Mouse (Mus musculus): ENCODE results near the gene Pafah1b1. TPM values are rescaled to one million over a fixed set of nuclear protein-coding genes. Genes with fewer than 3 reads are reported as not detected.
A peak's percentile ranks its signal among the peaks of the same experiment; 100 is the strongest.

The Pafah1b1 gene
- polyA plus RNA-seq, 1 experiment, result 55.7 TPM

- Histone ChIP-seq H3K27ac (replicated peaks; ENCODE audit: low read depth, low read length) (no peak overlapping the region), H3K4me1 (ENCODE audit: control insufficient read depth, insufficient read depth, insufficient read length, low read length) (peaks cover 3% of the 10 kb centered on the region; the same call in 1 of the 2 replicates), H3K4me3 (ENCODE audit: insufficient read depth, low read depth, low read length) (no peak overlapping the region)
These were observed 68.5 kb downstream of the Pafah1b1 start for GRCm38 (mm10) chr11:74655941-74656340.

- peaks cover 3% of the 10 kb centered on the region; the same call in 1 of the 2 replicates for H3K4me1 ChIP-seq (ENCODE audit: control insufficient read depth, insufficient read depth, insufficient read length, low read length)
- H3K27ac ChIP-seq (replicated peaks; ENCODE audit: low read depth, low read length), result peak overlapping the region; percentile 69
- H3K4me3 ChIP-seq (ENCODE audit: insufficient read depth, low read depth, low read length), result peak overlapping the region; percentile 48
These were observed 71.1 kb downstream of the Pafah1b1 start for GRCm38 (mm10) chr11:74653385-74653784.

- Histone ChIP-seq H3K4me3 (ENCODE audit: insufficient read depth, low read depth, low read length) (peak overlapping the region; percentile 91), H3K4me1 (ENCODE audit: control insufficient read depth, insufficient read depth, insufficient read length, low read length) (peaks cover 3% of the 10 kb centered on the region; the same call in 1 of the 2 replicates)
These were observed 71.7 kb downstream of the Pafah1b1 start for GRCm38 (mm10) chr11:74652791-74653191.

GRCm38 (mm10) chr11:74650576-74651100 lies 73.8 kb downstream of the Pafah1b1 start:
- H3K4me1 ChIP-seq (ENCODE audit: control insufficient read depth, insufficient read depth, insufficient read length, low read length), result peaks cover 3% of the 10 kb centered on the region; the same call in 1 of the 2 replicates
- peak overlapping the region; percentile 78 for H3K27ac ChIP-seq (replicated peaks; ENCODE audit: low read depth, low read length)
- peak overlapping the region; percentile 91 for H3K4me3 ChIP-seq (ENCODE audit: insufficient read depth, low read depth, low read length)

More at GRCm38 (mm10) chr11:74652791-74653191, 71.7 kb downstream of the Pafah1b1 start:
- H3K27ac ChIP-seq (replicated peaks; ENCODE audit: low read depth, low read length), result peak overlapping the region; percentile 69

GRCm38 (mm10) chr11:74649647-74650551 lies 74.6 kb downstream of the Pafah1b1 start:
- peak overlapping the region; percentile 95 for H3K27ac ChIP-seq (replicated peaks; ENCODE audit: low read depth, low read length)
- peaks cover 3% of the 10 kb centered on the region; the same call in 1 of the 2 replicates for H3K4me1 ChIP-seq (ENCODE audit: control insufficient read depth, insufficient read depth, insufficient read length, low read length)
- peak overlapping the region; percentile 91 for H3K4me3 ChIP-seq (ENCODE audit: insufficient read depth, low read depth, low read length)

- H3K4me3 ChIP-seq (ENCODE audit: insufficient read depth, low read depth, low read length), result peak within 1 kb of the TSS; percentile 91
- H3K4me1 ChIP-seq (ENCODE audit: control insufficient read depth, insufficient read depth, insufficient read length, low read length), result peaks cover 3% of the 10 kb centered on the region; the same call in 1 of the 2 replicates
- H3K27ac ChIP-seq (replicated peaks; ENCODE audit: low read depth, low read length), result peak within 1 kb of the TSS; percentile 95
These were observed 75.3 kb downstream of the Pafah1b1 start, which contains the start of gene Cluh for GRCm38 (mm10) chr11:74649095-74649646. Gene Cluh, plus strand, starts transcription at chr11:74649495.

GRCm38 (mm10) chr11:74648676-74649075 lies 75.8 kb downstream of the Pafah1b1 start:
- Histone ChIP-seq H3K27ac (replicated peaks; ENCODE audit: low read depth, low read length) (peak overlapping the region; percentile 90), H3K4me1 (ENCODE audit: control insufficient read depth, insufficient read depth, insufficient read length, low read length) (peaks cover 3% of the 10 kb centered on the region; the same call in 1 of the 2 replicates), H3K4me3 (ENCODE audit: insufficient read depth, low read depth, low read length) (peak overlapping the region; percentile 57)

GRCm38 (mm10) chr11:74647966-74648365 lies 76.5 kb downstream of the Pafah1b1 start:
- Histone ChIP-seq H3K4me1 (ENCODE audit: control insufficient read depth, insufficient read depth, insufficient read length, low read length) (peaks cover 3% of the 10 kb centered on the region; the same call in 1 of the 2 replicates), H3K27ac (replicated peaks; ENCODE audit: low read depth, low read length) (peak overlapping the region; percentile 90), H3K4me3 (ENCODE audit: insufficient read depth, low read depth, low read length) (no peak overlapping the region)

GRCm38 (mm10) chr11:74639628-74640027 lies 84.8 kb downstream of the Pafah1b1 start:
- H3K4me1 ChIP-seq (ENCODE audit: control insufficient read depth, insufficient read depth, insufficient read length, low read length), result peaks cover 18% of the 10 kb centered on the region
- H3K4me3 ChIP-seq (ENCODE audit: insufficient read depth, low read depth, low read length), result no peak overlapping the region
- H3K27ac ChIP-seq (replicated peaks; ENCODE audit: low read depth, low read length), result no peak overlapping the region

- H3K27ac ChIP-seq (replicated peaks; ENCODE audit: low read depth, low read length), result peak overlapping the region; percentile 51; the same call in 1 of the 2 replicates
These were observed 85.6 kb downstream of the Pafah1b1 start for GRCm38 (mm10) chr11:74638791-74639411.

GRCm38 (mm10) chr11:74637971-74638790 lies 86.3 kb downstream of the Pafah1b1 start:
- Histone ChIP-seq H3K4me3 (ENCODE audit: insufficient read depth, low read depth, low read length) (peak overlapping the region; percentile 83), H3K27ac (replicated peaks; ENCODE audit: low read depth, low read length) (peak overlapping the region; percentile 51), H3K4me1 (ENCODE audit: control insufficient read depth, insufficient read depth, insufficient read length, low read length) (peaks cover 18% of the 10 kb centered on the region)

More at GRCm38 (mm10) chr11:74638791-74639411, 85.6 kb downstream of the Pafah1b1 start:
- Histone ChIP-seq H3K4me3 (ENCODE audit: insufficient read depth, low read depth, low read length) (peak overlapping the region; percentile 83), H3K4me1 (ENCODE audit: control insufficient read depth, insufficient read depth, insufficient read length, low read length) (peaks cover 18% of the 10 kb centered on the region)

- Histone ChIP-seq H3K4me3 (ENCODE audit: insufficient read depth, low read depth, low read length) (peak overlapping the region; percentile 83), H3K27ac (replicated peaks; ENCODE audit: low read depth, low read length) (peak overlapping the region; percentile 23; the same call in 1 of the 2 replicates)
These were observed 87.0 kb downstream of the Pafah1b1 start for GRCm38 (mm10) chr11:74637486-74637885.

GRCm38 (mm10) chr11:74634490-74635275 lies 89.8 kb downstream of the Pafah1b1 start:
- Histone ChIP-seq H3K4me1 (ENCODE audit: control insufficient read depth, insufficient read depth, insufficient read length, low read length) (peaks cover 8% of the 10 kb centered on the region), H3K4me3 (ENCODE audit: insufficient read depth, low read depth, low read length) (no peak overlapping the region), H3K27ac (replicated peaks; ENCODE audit: low read depth, low read length) (no peak overlapping the region)

More at GRCm38 (mm10) chr11:74637486-74637885, 87.0 kb downstream of the Pafah1b1 start:
- H3K4me1 ChIP-seq (ENCODE audit: control insufficient read depth, insufficient read depth, insufficient read length, low read length), result peaks cover 18% of the 10 kb centered on the region
